Mouse (Mus musculus): ENCODE measurements around the gene Gm20388. TPM values are rescaled to one million over a fixed set of nuclear protein-coding genes. Genes with fewer than 3 reads are reported as not detected.

Gm20388 gene
- polyA plus RNA-seq, 1 experiment from 2014 or later: not detected

DNA sequence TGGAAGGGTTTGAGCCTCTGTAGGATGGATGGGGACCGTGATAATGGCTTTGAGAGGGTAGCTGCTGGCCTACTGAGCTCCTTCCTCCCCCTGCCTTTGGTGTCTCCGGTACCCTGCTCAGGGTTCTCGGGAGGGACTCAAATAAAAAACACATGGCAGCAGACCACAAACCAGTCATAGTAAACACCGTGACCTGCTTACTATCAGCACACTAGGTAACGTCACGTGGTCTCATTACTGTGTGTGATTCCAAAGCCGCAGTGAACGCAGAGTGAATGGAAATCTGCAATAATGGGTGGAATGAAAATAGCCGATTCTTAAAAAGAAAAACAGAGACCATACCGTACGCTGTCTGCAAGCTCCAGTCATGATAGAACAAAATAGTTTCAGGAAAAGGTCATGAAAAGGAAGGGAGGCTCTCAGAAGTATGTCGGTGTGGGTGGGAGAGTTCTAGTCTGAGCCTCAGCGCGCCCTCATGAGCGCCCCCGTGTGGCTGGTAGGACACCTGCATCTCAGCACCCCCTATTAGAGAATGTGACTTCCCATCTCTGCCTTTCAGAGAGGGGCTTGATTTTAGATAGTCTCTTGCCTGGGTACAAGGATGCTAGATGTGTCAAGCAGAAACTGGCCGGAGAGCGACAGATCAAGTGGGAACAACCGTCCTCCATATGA, 4436.3 kb downstream of the Gm20388 start:
- no peak overlapping the region for H3K9ac ChIP-seq
- H3K4me1 ChIP-seq (replicated peaks): peaks cover 14% of the 10 kb centered on the region
- peaks cover 15% of the 10 kb centered on the region for H3K36me3 ChIP-seq
- no peak overlapping the region for H3K27ac ChIP-seq
- 37% methylated on average over 19 of the region's 19 CpGs for WGBS (ENCODE audit: insufficient replicate concordance)
- DNase-seq: no peak
- H3K9me3 ChIP-seq (replicated peaks): no peaks in the 10 kb centered on the region
- H3K4me3 ChIP-seq (replicated peaks): no peak overlapping the region
- no peak for ATAC-seq (ENCODE audit: low read depth)
- H3K4me2 ChIP-seq: no peak overlapping the region
- H3K27me3 ChIP-seq: no peaks in the 10 kb centered on the region

DNA sequence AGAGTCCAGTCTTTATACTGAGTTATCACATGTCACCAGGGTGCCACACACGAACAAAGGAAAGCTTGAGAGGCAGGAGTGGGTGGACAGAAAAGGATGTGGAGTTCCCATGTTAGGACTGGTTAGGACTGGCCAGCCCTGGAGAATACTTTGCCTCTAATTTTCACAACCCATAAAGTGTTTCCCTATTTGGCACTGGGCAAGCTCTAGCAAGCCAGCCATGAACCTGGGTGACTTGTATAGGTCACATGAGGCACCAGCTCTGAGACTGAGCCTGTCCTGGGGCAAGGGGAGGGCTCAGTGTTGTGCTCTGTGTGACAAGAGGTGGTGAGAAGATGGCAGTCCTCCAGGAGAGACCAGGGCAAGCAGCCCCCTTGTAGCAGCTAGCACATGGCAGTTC, 4437.4 kb downstream of the Gm20388 start:
- no peak overlapping the region for H3K27ac ChIP-seq
- H3K27me3 ChIP-seq: no peaks in the 10 kb centered on the region
- H3K9ac ChIP-seq: no peak overlapping the region
- ATAC-seq (ENCODE audit: low read depth) (no peak), DNase-seq (no peak)
- H3K4me1 ChIP-seq (replicated peaks): peaks cover 14% of the 10 kb centered on the region
- no peak overlapping the region for H3K4me2 ChIP-seq
- no peaks in the 10 kb centered on the region for H3K9me3 ChIP-seq (replicated peaks)
- H3K36me3 ChIP-seq: peaks cover 10% of the 10 kb centered on the region
- no peak overlapping the region for H3K4me3 ChIP-seq (replicated peaks)
- WGBS (ENCODE audit: insufficient replicate concordance): 52% methylated on average over 1 of the region's 1 CpGs

DNA sequence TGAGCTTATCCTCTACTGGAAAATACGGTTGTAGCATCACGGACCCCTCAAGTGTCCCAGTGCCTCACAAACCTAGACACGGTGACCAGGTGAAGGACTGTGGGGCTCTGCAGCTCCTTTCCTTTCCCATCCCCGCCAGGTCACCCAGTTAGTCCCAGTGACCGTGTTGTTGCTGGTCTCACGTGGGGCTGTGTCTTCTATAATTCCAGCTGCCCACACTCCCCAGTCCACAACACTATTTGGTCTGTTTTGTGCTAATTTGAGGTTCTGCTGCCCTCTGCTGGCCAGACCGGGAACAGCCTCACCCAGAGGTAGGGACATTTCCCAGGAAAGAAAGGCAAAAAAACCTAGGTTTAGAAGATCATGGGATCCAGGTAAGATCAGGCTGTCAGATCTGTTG, 4439.0 kb downstream of the Gm20388 start:
- ATAC-seq (ENCODE audit: low read depth): no peak
- H3K4me3 ChIP-seq (replicated peaks): no peak overlapping the region
- H3K4me1 ChIP-seq (replicated peaks): peaks cover 6% of the 10 kb centered on the region; the same call in 1 of the 2 replicates
- WGBS (ENCODE audit: insufficient replicate concordance): 41% methylated on average over 7 of the region's 7 CpGs
- no peak overlapping the region for H3K9ac ChIP-seq
- H3K36me3 ChIP-seq: no peaks in the 10 kb centered on the region
- no peak overlapping the region for H3K27ac ChIP-seq
- DNase-seq: peak; percentile 46
- no peaks in the 10 kb centered on the region for H3K9me3 ChIP-seq (replicated peaks)
- no peak overlapping the region for H3K4me2 ChIP-seq
- no peaks in the 10 kb centered on the region for H3K27me3 ChIP-seq

DNA sequence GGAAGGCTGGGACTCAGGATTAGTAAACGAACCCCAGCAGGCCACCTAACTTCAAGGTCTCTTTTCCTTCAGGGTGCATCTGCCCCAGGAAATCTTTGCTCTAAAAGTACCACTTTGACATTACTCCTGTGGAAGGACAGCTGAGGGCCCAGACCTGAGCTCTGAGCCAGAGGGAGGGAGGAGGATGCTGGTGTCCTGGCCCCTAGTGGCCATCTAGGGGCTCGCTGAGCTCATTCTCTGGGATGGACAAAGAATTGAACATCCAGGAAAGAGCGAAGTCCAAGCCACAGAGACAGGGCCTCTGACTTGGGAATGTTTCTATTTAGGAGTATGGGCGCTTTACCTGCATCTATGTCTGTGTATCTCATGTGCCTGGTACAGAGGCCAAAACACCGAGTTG, 4441.0 kb downstream of the Gm20388 start:
- DNase-seq (no peak), ATAC-seq (ENCODE audit: low read depth) (no peak)
- Histone ChIP-seq H3K27me3 (no peaks in the 10 kb centered on the region), H3K9ac (no peak overlapping the region), H3K4me3 (replicated peaks) (no peak overlapping the region), H3K27ac (no peak overlapping the region), H3K36me3 (no peaks in the 10 kb centered on the region), H3K4me1 (replicated peaks) (no peaks in the 10 kb centered on the region), H3K4me2 (no peak overlapping the region), H3K9me3 (replicated peaks) (no peaks in the 10 kb centered on the region)
- 45% methylated on average over 5 of the region's 5 CpGs for whole genome bisulfite sequencing (ENCODE audit: insufficient replicate concordance)

DNA sequence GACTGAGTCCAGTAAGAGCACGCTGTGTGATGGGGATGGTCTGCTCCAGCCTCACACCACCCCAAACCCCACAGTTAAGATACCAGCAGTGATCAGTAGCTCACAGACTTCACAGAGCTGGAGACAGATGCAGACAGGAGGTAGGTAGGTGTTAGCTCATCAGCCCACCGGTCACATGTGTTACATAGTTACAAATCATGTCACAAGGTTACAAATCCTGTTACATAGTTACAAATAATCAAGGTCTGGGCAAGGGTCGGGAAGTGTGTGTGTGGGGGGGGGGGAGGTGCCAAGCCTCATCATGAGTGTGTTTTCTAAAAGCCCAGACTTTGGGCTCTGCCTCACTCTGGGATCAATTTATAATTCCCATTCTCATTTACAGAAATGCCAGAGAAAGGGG, 4450.3 kb downstream of the Gm20388 start:
- Histone ChIP-seq H3K27ac (no peak overlapping the region), H3K9ac (no peak overlapping the region), H3K4me3 (replicated peaks) (no peak overlapping the region), H3K9me3 (replicated peaks) (no peaks in the 10 kb centered on the region), H3K36me3 (no peaks in the 10 kb centered on the region), H3K4me1 (replicated peaks) (no peaks in the 10 kb centered on the region), H3K4me2 (no peak overlapping the region), H3K27me3 (no peaks in the 10 kb centered on the region)
- 57% methylated on average over 3 of the region's 3 CpGs for WGBS (ENCODE audit: insufficient replicate concordance)
- DNase-seq (no peak), ATAC-seq (ENCODE audit: low read depth) (no peak)

DNA sequence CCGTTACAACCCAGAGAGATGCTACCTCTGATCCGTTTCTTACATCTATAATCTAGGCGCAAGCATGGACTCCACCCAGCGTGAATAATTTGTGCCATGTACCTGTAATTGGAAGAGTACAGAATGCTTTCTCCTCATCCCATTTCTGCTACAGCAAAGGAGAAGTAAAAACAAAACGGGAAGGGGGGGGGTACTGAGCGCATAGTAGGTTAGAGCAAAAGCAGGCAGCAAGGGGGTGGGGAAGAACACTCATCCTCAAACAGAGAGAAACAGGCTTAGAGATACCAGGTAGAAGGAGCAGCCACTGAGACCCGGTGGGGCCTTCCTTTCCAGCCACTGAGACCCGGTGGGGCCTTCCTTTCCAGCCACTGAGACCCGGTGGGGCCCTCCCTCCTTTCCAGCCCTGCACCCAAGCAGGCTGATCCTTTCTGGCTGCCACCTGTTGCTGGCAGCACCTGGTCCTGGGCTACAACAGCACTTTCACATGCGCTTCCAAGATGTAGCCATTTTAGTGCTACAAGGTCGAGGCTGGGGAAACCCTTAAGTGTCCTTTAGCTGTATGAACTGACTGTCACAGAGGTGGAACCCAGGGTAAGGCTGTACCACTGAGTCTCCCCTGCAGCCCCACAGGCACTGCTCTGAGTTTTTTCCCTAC, 4451.3 kb downstream of the Gm20388 start:
- DNase-seq (no peak), ATAC-seq (ENCODE audit: low read depth) (no peak)
- Histone ChIP-seq H3K4me1 (replicated peaks) (no peaks in the 10 kb centered on the region), H3K27ac (no peak overlapping the region), H3K36me3 (no peaks in the 10 kb centered on the region), H3K27me3 (no peaks in the 10 kb centered on the region), H3K4me3 (replicated peaks) (no peak overlapping the region), H3K9ac (no peak overlapping the region), H3K4me2 (no peak overlapping the region), H3K9me3 (replicated peaks) (no peaks in the 10 kb centered on the region)
- WGBS (ENCODE audit: insufficient replicate concordance): 67% methylated on average over 11 of the region's 11 CpGs

DNA sequence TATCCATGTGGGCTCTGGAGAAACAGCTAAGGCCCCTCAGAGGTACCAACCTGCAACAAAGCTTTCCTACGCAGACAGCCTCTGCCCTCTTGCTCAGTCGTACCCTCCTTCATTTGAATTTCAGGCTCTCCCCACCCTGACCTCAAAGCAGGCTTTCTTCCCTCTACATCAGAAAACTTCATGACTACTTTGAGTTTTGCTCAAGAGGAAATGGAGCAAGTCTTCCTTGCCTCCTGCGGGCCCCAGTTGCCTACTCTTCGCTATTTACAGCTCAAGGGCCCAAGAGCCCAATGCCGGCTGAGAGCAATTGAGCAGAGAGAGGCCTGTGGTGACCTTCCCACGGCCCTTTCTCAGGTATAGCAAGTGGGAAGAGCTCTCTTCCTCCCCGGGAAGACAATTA, 4451.9 kb downstream of the Gm20388 start:
- DNase-seq: no peak
- H3K4me3 ChIP-seq (replicated peaks): no peak overlapping the region
- 71% methylated on average over 7 of the region's 7 CpGs for WGBS (ENCODE audit: insufficient replicate concordance)
- no peaks in the 10 kb centered on the region for H3K36me3 ChIP-seq
- H3K9ac ChIP-seq: no peak overlapping the region
- ATAC-seq (ENCODE audit: low read depth): no peak
- no peak overlapping the region for H3K27ac ChIP-seq
- no peaks in the 10 kb centered on the region for H3K27me3 ChIP-seq
- no peak overlapping the region for H3K4me2 ChIP-seq
- H3K4me1 ChIP-seq (replicated peaks): no peaks in the 10 kb centered on the region
- H3K9me3 ChIP-seq (replicated peaks): no peaks in the 10 kb centered on the region

DNA sequence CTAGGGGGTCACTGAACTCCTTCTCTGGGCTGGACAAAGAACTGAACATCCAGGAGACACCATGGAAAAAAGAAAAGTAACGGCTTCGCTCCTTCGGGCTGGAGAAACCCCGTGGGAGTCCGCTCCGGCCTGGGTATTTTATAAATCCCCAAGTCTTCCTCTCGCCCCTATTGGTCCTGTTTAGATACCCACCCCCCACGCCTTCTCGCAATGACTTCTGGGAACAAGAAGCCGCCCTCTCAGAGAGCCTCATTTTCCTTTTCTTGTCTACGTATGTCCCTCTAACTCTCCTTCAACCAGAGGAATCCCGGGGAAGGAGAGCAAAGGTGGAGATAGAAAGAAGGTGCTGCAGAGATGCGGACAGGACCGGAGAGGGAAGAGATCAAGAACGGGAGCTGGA, 4452.7 kb downstream of the Gm20388 start:
- 78% methylated on average over 15 of the region's 15 CpGs for WGBS (ENCODE audit: insufficient replicate concordance)
- ATAC-seq (ENCODE audit: low read depth): no peak
- no peaks in the 10 kb centered on the region for H3K9me3 ChIP-seq (replicated peaks)

DNA sequence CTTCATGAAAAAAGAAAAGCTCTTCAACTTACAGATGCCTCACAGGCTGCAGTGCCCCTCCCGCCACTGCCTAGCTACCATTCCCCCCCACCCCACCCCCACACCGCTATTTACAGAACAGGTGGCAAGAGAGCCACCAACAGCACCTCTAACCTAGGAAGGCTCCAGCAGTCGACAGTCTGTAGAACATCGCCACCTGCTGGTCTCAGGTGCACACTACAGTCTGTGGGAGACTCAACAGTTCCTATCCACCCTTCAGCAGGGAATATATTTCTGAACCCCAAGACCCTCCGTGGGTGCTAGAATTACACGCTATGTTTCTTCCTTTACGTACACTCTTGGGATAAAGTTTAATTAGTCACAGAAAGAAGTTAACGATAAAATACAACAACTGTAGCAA, 4457.6 kb downstream of the Gm20388 start:
- 9% methylated on average over 8 of the region's 8 CpGs for WGBS (ENCODE audit: insufficient replicate concordance)
- no peak for ATAC-seq (ENCODE audit: low read depth)

More for the DNA sequence above, 4452.7 kb downstream of the Gm20388 start:
- Histone ChIP-seq H3K4me1 (replicated peaks) (no peaks in the 10 kb centered on the region), H3K9ac (no peak overlapping the region), H3K4me2 (no peak overlapping the region), H3K27ac (no peak overlapping the region), H3K4me3 (replicated peaks) (no peak overlapping the region), H3K36me3 (no peaks in the 10 kb centered on the region), H3K27me3 (no peaks in the 10 kb centered on the region)
- DNase-seq: no peak

DNA sequence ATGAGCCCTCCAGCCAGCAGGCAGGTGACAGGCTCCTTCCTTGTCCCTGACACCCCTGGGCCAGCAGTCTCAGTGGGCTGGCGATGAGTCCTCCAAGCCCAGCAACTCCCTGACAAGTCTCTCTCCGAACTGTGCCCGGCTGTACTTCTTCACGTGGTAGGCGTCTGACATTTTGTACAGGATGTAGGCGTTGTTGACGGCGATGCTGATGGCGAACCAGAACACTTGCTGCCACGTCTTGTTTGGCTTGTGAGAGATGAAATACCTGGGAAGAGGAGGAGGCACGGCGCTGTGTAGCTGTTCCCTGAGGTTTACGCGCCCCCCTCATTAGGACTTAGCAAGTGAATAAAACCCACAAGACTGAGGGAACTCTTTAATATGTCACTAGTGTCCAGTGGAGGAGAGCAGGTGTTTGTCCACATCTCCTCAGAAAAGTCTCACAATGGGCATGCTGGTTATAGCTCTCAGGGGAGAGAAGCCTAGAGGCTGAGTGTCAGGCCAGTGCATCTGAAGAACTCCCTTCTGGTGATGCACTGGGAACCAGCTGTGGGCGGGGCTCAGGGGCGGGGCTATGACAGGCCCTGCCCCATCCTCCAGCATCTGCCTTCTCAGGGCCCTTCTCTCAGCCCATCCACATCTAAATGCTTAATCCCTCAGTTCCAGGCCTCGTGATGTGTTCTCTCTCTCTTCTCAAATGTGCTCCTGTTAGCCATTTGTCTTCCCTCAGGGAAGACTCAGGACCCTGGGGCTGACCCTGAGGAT, 4460.0 kb downstream of the Gm20388 start:
- Histone ChIP-seq H3K27me3 (no peaks in the 10 kb centered on the region), H3K36me3 (no peaks in the 10 kb centered on the region), H3K4me1 (replicated peaks) (no peaks in the 10 kb centered on the region), H3K4me3 (replicated peaks) (no peak overlapping the region), H3K4me2 (no peak overlapping the region), H3K9me3 (replicated peaks) (no peaks in the 10 kb centered on the region), H3K27ac (no peak overlapping the region), H3K9ac (no peak overlapping the region)
- ATAC-seq (ENCODE audit: low read depth): no peak
- DNase-seq: no peak
- 68% methylated on average over 17 of the region's 17 CpGs for WGBS (ENCODE audit: insufficient replicate concordance)

More for the DNA sequence above, 4457.6 kb downstream of the Gm20388 start:
- Histone ChIP-seq H3K9me3 (replicated peaks) (no peaks in the 10 kb centered on the region), H3K27me3 (no peaks in the 10 kb centered on the region), H3K4me3 (replicated peaks) (no peak overlapping the region), H3K27ac (no peak overlapping the region), H3K4me2 (no peak overlapping the region), H3K9ac (no peak overlapping the region), H3K36me3 (no peaks in the 10 kb centered on the region), H3K4me1 (replicated peaks) (no peaks in the 10 kb centered on the region)
- DNase-seq: no peak

DNA sequence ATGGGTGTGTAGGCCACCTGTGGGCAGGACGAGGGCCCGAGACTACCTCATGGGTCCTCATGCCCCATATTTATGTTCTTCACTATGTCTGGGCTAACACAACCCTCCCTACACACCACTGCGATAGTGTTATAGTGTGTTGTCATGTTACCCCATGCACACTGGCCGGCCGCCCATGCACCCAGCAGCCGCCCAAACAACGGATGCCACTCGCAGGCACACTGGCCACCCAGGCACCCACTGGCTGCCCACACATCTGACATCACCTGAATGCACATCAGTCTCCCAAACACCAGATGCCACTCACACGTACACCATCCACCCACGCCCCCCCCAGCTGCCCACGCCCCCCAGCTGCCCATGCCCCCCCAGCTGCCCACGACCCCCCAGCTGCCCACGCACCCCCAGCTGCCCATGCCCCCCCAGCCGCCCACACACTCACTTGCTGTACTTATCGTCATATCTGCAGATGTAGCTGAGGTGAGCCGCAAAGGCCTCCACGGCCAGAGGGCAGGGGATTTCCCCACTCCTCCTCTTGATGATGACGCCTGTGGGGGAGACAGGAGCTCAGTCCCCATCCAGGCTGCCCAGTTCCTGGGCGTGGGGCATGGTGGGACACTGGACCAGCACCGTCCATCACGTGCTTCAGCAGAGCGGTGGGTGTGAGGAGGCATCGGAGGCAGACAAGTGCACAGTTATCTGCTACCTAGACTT, 4460.9 kb downstream of the Gm20388 start:
- ATAC-seq (ENCODE audit: low read depth) (no peak), DNase-seq (no peak)
- H3K9ac ChIP-seq: no peak overlapping the region
- H3K4me1 ChIP-seq (replicated peaks): no peaks in the 10 kb centered on the region
- no peaks in the 10 kb centered on the region for H3K9me3 ChIP-seq (replicated peaks)
- H3K4me2 ChIP-seq: no peak overlapping the region
- H3K36me3 ChIP-seq: no peaks in the 10 kb centered on the region
- H3K27ac ChIP-seq: no peak overlapping the region
- no peaks in the 10 kb centered on the region for H3K27me3 ChIP-seq
- no peak overlapping the region for H3K4me3 ChIP-seq (replicated peaks)
- WGBS (ENCODE audit: insufficient replicate concordance): 75% methylated on average over 23 of the region's 23 CpGs

All from liver, embryonic 13.5 days (tissue).